Mouse (Mus musculus) liver, embryonic 16.5 days (tissue): ENCODE measurements around the gene 4930544D05Rik. TPM values are rescaled to one million over a fixed set of nuclear protein-coding genes. Genes with fewer than 3 reads are reported as not detected.

Experiments used
- ATAC-seq: fragments of 200-750 bp; cut with Nextera tagmentation; 2 replicates; pipeline ENCODE4 v1.8.0; 2017; ENCODE audit warnings: low read depth, mild to moderate bottlenecking, moderate number of reproducible peaks, moderate library complexity
- H3K27ac ChIP-seq: fragments of 300-500 bp; sonication (generic); 2 replicates; pipeline ENCODE4 v1.5.1; 2014; ENCODE audit warnings: mild to moderate bottlenecking, low read length
- H3K27me3 ChIP-seq: fragments of 300-500 bp; sonication (generic); 2 replicates; pipeline ENCODE4 v1.6.1; 2014; ENCODE audit warnings: low read depth, low read length, mixed read lengths; ENCODE audit not compliant: control insufficient read depth, insufficient read depth
- H3K36me3 ChIP-seq: fragments of 300-500 bp; sonication (generic); 2 replicates; pipeline ENCODE4 v1.6.1; 2014; ENCODE audit warnings: mild to moderate bottlenecking; ENCODE audit not compliant: control insufficient read depth, insufficient read depth
- H3K4me1 ChIP-seq: fragments of 300-500 bp; sonication (generic); 2 replicates; pipeline ENCODE4 v1.6.1; 2014; ENCODE audit warnings: low read depth, low read length, mixed read lengths; ENCODE audit not compliant: control insufficient read depth
- H3K4me2 ChIP-seq: fragments of 300-500 bp; sonication (generic); 2 replicates; pipeline ENCODE4 v1.6.1; 2014; ENCODE audit warnings: low read depth, low read length, mixed read lengths
- H3K4me3 ChIP-seq: fragments of 300-500 bp; sonication (generic); 2 replicates; pipeline ENCODE4 v1.5.1; 2014; ENCODE audit warnings: low read depth, mild to moderate bottlenecking, low read length
- H3K9ac ChIP-seq: fragments of 300-500 bp; sonication (generic); 2 replicates; pipeline ENCODE4 v1.6.1; 2014; ENCODE audit warnings: low read depth, low read length
- H3K9me3 ChIP-seq: fragments of 300-500 bp; sonication (generic); replicated peaks from 2 replicates; pipeline ENCODE4 v1.6.1; 2016; ENCODE audit warnings: low read length; ENCODE audit not compliant: control insufficient read depth
- WGBS: fragments of 180-500 bp; shearing (Covaris S2); extraction: QIAGEN DNeasy Blood & Tissue Kit; methylation state at CpG from one replicate; pipeline ENCODE4 v1.1.7; 2014; ENCODE audit not compliant: insufficient replicate concordance; 5-methylcytosine and 5-hydroxymethylcytosine counted together
- polyA plus RNA-seq: library from polyadenylated mRNA; unstranded; fragments of >200 nt; fragmentation: Nextera tagmentation; extraction: Ambion mirVana; gene quantifications from 2 replicates; pipeline ENCODE4 v1.2.1, GENCODE M21; 2015

4930544D05Rik gene
- polyA plus RNA-seq, 1 experiment from 2014 or later = not detected

GRCm38 (mm10) chr11:70580358-70580720, 35.3 kb upstream of the 4930544D05Rik start:
- no peaks in the 10 kb centered on the region for H3K36me3 ChIP-seq
- 33% methylated on average over 5 of the region's 5 CpGs for WGBS
- 0 out of 2 replicates have a peak overlapping the region, but pooled peaks have one; percentile 17 for H3K27ac ChIP-seq
- H3K9ac ChIP-seq = no peak overlapping the region
- H3K4me3 ChIP-seq = no peak overlapping the region
- H3K4me1 ChIP-seq = peaks cover 12% of the 10 kb centered on the region
- no peaks in the 10 kb centered on the region for H3K27me3 ChIP-seq
- no peak overlapping the region for H3K4me2 ChIP-seq
- ATAC-seq = no peak
- H3K9me3 ChIP-seq = no peaks in the 10 kb centered on the region

GRCm38 (mm10) chr11:70580921-70581320, 34.7 kb upstream of the 4930544D05Rik start:
- Histone ChIP-seq H3K27me3 (no peaks in the 10 kb centered on the region), H3K4me3 (no peak overlapping the region), H3K36me3 (no peaks in the 10 kb centered on the region), H3K4me1 (peaks cover 12% of the 10 kb centered on the region), H3K27ac (no peak overlapping the region), H3K9me3 (no peaks in the 10 kb centered on the region), H3K4me2 (no peak overlapping the region), H3K9ac (no peak overlapping the region)
- 46% methylated on average over 3 of the region's 3 CpGs for WGBS
- no peak for ATAC-seq

- Histone ChIP-seq H3K9ac (no peak overlapping the region), H3K9me3 (no peaks in the 10 kb centered on the region), H3K4me2 (no peak overlapping the region), H3K36me3 (no peaks in the 10 kb centered on the region), H3K4me1 (peaks cover 23% of the 10 kb centered on the region), H3K27ac (no peak overlapping the region), H3K4me3 (no peak overlapping the region), H3K27me3 (no peaks in the 10 kb centered on the region)
- 43% methylated on average over 3 of the region's 3 CpGs for WGBS
- no peak for ATAC-seq
These were observed 33.5 kb upstream of the 4930544D05Rik start for GRCm38 (mm10) chr11:70582196-70582595.

GRCm38 (mm10) chr11:70583022-70583714, 32.5 kb upstream of the 4930544D05Rik start:
- Histone ChIP-seq H3K9ac (no peak overlapping the region), H3K36me3 (no peaks in the 10 kb centered on the region), H3K27ac (no peak overlapping the region), H3K9me3 (no peaks in the 10 kb centered on the region), H3K4me1 (peaks cover 24% of the 10 kb centered on the region), H3K27me3 (no peaks in the 10 kb centered on the region), H3K4me2 (no peak overlapping the region), H3K4me3 (no peak overlapping the region)
- ATAC-seq = no peak
- WGBS = 30% methylated on average over 6 of the region's 6 CpGs

GRCm38 (mm10) chr11:70583775-70584174, 31.9 kb upstream of the 4930544D05Rik start:
- Histone ChIP-seq H3K4me3 (no peak overlapping the region), H3K9ac (no peak overlapping the region), H3K4me2 (no peak overlapping the region), H3K9me3 (no peaks in the 10 kb centered on the region), H3K27ac (no peak overlapping the region), H3K36me3 (no peaks in the 10 kb centered on the region), H3K4me1 (peaks cover 23% of the 10 kb centered on the region), H3K27me3 (no peaks in the 10 kb centered on the region)
- no peak for ATAC-seq
- WGBS = 81% methylated on average over 7 of the region's 7 CpGs

GRCm38 (mm10) chr11:70585457-70585856, 30.2 kb upstream of the 4930544D05Rik start:
- H3K27me3 ChIP-seq = no peaks in the 10 kb centered on the region
- no peaks in the 10 kb centered on the region for H3K9me3 ChIP-seq
- no peak for ATAC-seq
- peaks cover 16% of the 10 kb centered on the region for H3K4me1 ChIP-seq
- no peaks in the 10 kb centered on the region for H3K36me3 ChIP-seq
- no peak overlapping the region for H3K4me2 ChIP-seq
- no peak overlapping the region for H3K4me3 ChIP-seq
- no peak overlapping the region for H3K27ac ChIP-seq
- 62% methylated on average over 7 of the region's 7 CpGs for WGBS
- no peak overlapping the region for H3K9ac ChIP-seq

GRCm38 (mm10) chr11:70586261-70586660, 29.4 kb upstream of the 4930544D05Rik start:
- WGBS = 67% methylated on average over 3 of the region's 3 CpGs

GRCm38 (mm10) chr11:70586954-70587353, 28.7 kb upstream of the 4930544D05Rik start:
- no peak overlapping the region for H3K4me3 ChIP-seq
- 50% methylated on average over 5 of the region's 5 CpGs for WGBS
- no peak overlapping the region for H3K9ac ChIP-seq
- peaks cover 16% of the 10 kb centered on the region for H3K4me1 ChIP-seq
- no peaks in the 10 kb centered on the region for H3K36me3 ChIP-seq
- H3K27me3 ChIP-seq = no peaks in the 10 kb centered on the region
- H3K4me2 ChIP-seq = no peak overlapping the region
- ATAC-seq = no peak
- H3K27ac ChIP-seq = no peak overlapping the region
- no peaks in the 10 kb centered on the region for H3K9me3 ChIP-seq

More at GRCm38 (mm10) chr11:70586261-70586660, 29.4 kb upstream of the 4930544D05Rik start:
- H3K27me3 ChIP-seq = no peaks in the 10 kb centered on the region
- H3K9me3 ChIP-seq = no peaks in the 10 kb centered on the region
- ATAC-seq = no peak
- H3K4me3 ChIP-seq = no peak overlapping the region
- H3K27ac ChIP-seq = no peak overlapping the region; the same call in 1 of the 2 replicates
- peaks cover 16% of the 10 kb centered on the region for H3K4me1 ChIP-seq
- no peak overlapping the region for H3K4me2 ChIP-seq
- no peaks in the 10 kb centered on the region for H3K36me3 ChIP-seq
- no peak overlapping the region for H3K9ac ChIP-seq

GRCm38 (mm10) chr11:70591733-70592132, 23.9 kb upstream of the 4930544D05Rik start:
- Histone ChIP-seq H3K9ac (no peak overlapping the region), H3K27ac (no peak overlapping the region), H3K4me1 (peaks cover 18% of the 10 kb centered on the region), H3K4me3 (no peak overlapping the region), H3K4me2 (no peak overlapping the region), H3K27me3 (no peaks in the 10 kb centered on the region), H3K9me3 (no peaks in the 10 kb centered on the region), H3K36me3 (no peaks in the 10 kb centered on the region)
- no peak for ATAC-seq
- 62% methylated on average over 1 of the region's 1 CpGs for WGBS
